Mouse (Mus musculus) right cerebral cortex, postnatal 14 days (tissue): ENCODE results near the gene Dst.

Source experiments
- DNase-seq: peaks from one replicate; pipeline ENCODE4 v3.0.0; 2022

The Dst gene

GRCm38 (mm10) chr1:33989643-33990042 is 81.6 kb downstream of the Dst start:
- DNase-seq: no peak

- DNase-seq: no peak
Measured at GRCm38 (mm10) chr1:33991067-33991466, 83.0 kb downstream of the Dst start.

- no peak for DNase-seq
Measured at GRCm38 (mm10) chr1:33992810-33993209, 84.8 kb downstream of the Dst start.

- DNase-seq: no peak
Measured at GRCm38 (mm10) chr1:33994201-33994600, 86.2 kb downstream of the Dst start.

- DNase-seq: no peak
Measured at GRCm38 (mm10) chr1:33995386-33995785, 87.4 kb downstream of the Dst start.

DNA sequence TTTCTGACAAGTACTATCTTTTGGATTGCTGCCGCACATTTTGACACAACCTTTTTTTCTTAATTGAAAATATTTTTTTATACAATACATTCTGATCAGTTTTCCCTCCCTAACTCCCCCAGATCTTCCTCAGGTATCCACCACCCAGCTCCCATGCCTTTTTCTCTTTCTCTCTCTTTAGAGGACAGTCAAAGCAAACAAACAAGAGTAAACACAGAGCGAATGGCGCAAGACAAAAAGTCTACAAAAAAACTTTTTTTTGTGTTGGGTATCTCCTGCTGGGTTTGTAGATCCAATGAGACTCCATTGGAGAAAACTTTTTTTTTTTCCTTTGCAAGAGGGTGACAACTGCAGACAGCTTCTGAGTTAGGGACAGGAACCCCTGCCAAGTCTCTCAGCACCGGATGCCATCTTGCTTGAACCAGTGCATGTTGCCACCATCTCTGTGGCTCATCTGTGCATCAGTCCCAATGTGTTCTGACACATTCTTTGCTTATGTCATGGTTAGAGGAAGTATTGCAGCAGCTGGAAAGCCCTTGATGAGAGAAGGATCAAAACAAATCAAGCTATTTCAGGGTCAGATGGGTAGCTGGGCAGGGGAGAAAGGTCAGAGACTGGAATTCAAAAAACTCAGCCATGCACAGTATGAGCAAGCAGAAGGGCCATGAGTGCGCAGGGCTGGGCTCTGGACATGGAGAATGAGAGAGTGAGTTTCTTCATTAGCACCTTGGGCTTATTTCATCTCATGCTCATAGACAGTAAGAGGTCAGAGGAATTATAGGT is 88.3 kb downstream of the Dst start:
- DNase-seq: no peak

GRCm38 (mm10) chr1:34002321-34002720 is 94.3 kb downstream of the Dst start:
- DNase-seq: no peak

- no peak for DNase-seq
Measured at GRCm38 (mm10) chr1:34002970-34003369, 94.9 kb downstream of the Dst start.

GRCm38 (mm10) chr1:34005238-34005725 is 97.3 kb downstream of the Dst start:
- DNase-seq: no peak

DNA sequence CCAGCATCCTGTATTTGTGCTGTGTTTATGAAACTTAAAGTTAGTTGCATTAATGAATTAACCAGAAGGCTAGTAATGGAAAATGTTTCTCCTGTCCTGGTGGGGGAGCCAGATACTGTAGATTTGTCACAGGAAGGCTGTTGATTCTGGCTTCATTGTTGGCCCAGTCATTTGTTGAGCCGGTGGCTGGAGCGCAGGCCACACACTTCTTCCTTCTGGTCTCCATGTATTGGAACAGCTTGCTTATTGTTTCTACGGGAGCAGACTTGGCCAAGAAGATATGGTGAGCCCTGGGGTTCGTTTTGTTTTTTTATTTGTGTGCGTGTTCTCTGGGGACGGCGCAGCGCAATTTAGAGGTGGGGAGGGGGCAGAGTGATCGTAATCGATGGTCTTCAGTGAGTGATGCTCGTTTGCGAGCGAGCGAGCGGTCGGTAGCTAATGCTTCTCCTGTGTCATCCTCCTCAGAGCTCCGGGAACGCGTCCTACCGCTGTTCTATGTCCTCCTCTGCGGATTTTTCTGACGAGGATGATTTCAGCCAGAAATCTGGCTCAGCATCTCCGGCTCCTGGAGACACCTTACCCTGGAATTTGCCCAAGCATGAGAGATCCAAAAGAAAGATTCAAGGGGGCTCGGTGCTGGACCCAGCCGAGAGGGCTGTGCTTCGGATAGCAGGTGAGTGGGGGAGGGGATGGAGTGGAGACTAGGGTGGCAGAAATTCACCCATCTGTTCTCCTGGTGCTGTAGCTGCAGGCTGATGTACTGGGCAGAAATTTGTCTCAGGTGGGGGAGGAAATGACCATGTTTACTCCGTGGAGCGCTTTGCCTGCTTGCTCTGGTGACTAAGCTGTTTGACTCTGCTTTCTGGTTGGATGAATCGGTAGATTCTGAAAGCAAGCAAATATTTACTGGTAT is 98.0 kb downstream of the Dst start:
- DNase-seq: peak; percentile 52

GRCm38 (mm10) chr1:34006828-34007361 is 98.9 kb downstream of the Dst start:
- no peak for DNase-seq

GRCm38 (mm10) chr1:34007379-34007778 is 99.4 kb downstream of the Dst start:
- DNase-seq: no peak

- DNase-seq: peak; percentile 61
Measured at GRCm38 (mm10) chr1:34011051-34011677, 103.1 kb downstream of the Dst start.

DNA sequence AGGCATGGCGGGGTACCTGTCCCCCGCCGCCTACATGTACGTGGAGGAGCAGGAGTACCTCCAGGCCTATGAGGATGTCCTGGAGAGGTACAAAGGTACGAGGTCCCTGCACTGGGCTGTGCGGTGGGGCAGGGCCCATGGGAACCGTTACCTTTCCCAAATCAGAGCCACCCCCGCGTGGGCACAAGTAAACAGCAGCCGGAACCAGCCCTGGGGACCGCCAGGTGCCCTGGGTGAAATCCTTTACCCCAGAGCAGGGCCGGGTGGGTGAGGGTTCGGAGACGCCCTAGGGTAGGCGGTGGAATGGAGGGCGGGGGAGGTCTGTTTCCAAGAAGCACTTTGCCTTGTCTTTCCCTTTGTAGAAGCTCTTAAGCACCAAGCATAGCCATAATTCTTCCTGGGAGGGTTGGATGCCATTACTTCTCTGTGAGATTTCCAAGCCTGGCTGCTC is 103.8 kb downstream of the Dst start:
- no peak for DNase-seq

GRCm38 (mm10) chr1:34013490-34013889 is 105.5 kb downstream of the Dst start:
- no peak for DNase-seq

- DNase-seq: no peak
Measured at GRCm38 (mm10) chr1:34016780-34017179, 108.8 kb downstream of the Dst start.

DNA sequence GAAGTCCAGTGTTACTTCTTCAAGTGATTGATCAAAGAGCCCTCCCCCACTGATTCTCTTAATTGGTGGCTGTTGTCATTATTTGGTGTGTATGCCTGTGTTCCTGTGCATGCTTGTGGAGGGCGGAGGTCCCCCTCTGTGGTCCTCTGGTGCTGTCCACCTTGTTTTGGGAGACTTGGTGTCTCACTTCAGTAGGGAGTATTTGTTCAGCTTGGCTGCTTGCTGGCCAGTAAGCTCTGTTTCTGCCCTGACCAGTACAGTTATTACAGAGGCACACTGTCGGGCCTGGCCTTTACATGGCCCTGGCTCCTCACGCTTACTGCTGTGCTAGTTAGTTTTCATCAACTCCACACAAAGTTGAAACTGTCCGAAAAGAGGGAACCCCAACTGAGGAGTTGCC is 109.3 kb downstream of the Dst start:
- no peak for DNase-seq

GRCm38 (mm10) chr1:34020599-34020998 is 112.6 kb downstream of the Dst start:
- no peak for DNase-seq

- DNase-seq: no peak
Measured at GRCm38 (mm10) chr1:34021574-34021973, 113.5 kb downstream of the Dst start.

DNA sequence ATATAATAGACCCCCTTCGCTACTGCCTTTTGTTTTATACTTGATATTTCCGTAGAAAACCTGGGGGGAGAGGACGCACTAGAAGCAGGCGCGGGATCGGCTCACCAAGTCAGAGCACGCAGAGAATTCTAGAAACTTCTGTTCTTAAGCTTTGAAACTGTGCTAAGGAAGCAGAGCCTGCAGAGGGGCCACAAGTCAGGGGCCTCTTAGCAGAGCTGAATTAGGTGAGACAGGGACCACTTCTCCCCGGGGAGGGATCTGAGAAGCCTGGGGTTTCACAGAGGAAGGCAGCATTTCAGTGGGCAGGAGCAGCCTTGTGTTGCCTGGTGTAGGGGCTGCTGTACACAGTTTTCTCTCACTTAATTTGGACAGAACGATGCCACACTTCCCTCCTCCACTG is 115.1 kb downstream of the Dst start:
- DNase-seq: no peak

DNA sequence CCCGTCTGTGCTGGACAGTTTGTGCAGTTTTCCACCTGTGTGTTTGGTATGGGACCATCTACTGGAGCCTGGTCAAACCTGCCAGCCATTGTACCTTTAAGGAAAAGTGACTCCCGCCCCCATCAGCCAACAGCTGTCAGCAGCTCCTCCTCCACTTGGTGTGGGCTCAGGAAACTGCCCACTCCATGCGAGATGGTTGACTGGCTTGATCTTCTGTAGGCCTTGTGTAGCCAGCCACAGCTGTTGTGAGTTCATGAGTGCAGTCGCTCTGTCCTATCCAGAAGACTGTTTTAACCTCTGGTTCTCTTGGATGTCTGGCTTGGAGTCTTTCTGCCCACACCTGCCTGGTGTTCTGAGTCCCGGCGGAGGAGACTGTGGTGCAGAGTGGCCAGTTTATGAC is 117.9 kb downstream of the Dst start:
- no peak for DNase-seq

GRCm38 (mm10) chr1:34028722-34029121 is 120.7 kb downstream of the Dst start:
- no peak for DNase-seq
